Mouse (Mus musculus): ENCODE measurements around the gene Hrk.

- TF ChIP-seq CTCF (IDR thresholded peaks at IDR 0.05; ENCODE audit: low read depth) (no peak), EP300 (IDR thresholded peaks at IDR 0.05; ENCODE audit: low read depth) (no peak)
Measured at GRCm38 (mm10) chr5:118147264-118147663, 17.2 kb upstream of the Hrk start.
